Mouse (Mus musculus) thymus, adult 2 months (tissue): ENCODE measurements around the gene Tex50. TPM values are rescaled to one million over a fixed set of nuclear protein-coding genes. Genes with fewer than 3 reads are reported as not detected.
"Not testable (repeated sequence)": the region's sequence is repeated elsewhere in the genome, so short reads cannot be mapped to it uniquely, and the experiment has no call there.

Experiments used
- DNase-seq: peaks from one replicate; pipeline ENCODE4 v3.0.0; 2021
- H3K27ac ChIP-seq: fragments of 200-500 bp; 2 replicates; pipeline ENCODE4 v1.5.1; 2012; ENCODE audit warnings: low read length, control low read depth; ENCODE audit not compliant: control insufficient read depth, insufficient read depth
- H3K27me3 ChIP-seq: fragments of 200-500 bp; 2 replicates; pipeline ENCODE4 v1.6.1; 2012; ENCODE audit warnings: mild to moderate bottlenecking, low read length, moderate library complexity, mixed read lengths; ENCODE audit not compliant: control insufficient read depth, insufficient read depth
- H3K36me3 ChIP-seq: fragments of 200-500 bp; 2 replicates; pipeline ENCODE4 v1.6.1; 2012; ENCODE audit warnings: mild to moderate bottlenecking, low read length, moderate library complexity; ENCODE audit not compliant: control insufficient read depth, insufficient read depth
- H3K4me1 ChIP-seq: fragments of 200-500 bp; replicated peaks from 2 replicates; pipeline ENCODE4 v1.6.1; 2012; ENCODE audit warnings: low read length; ENCODE audit not compliant: control insufficient read depth, insufficient read depth
- H3K4me3 ChIP-seq: fragments of 200-500 bp; 2 replicates; pipeline ENCODE4 v1.5.1; 2012; ENCODE audit warnings: mild to moderate bottlenecking, low read length, control low read depth, moderate library complexity; ENCODE audit not compliant: control insufficient read depth, insufficient read depth
- CTCF ChIP-seq: fragments of 200-500 bp; IDR thresholded peaks from 2 replicates; pipeline ENCODE4 v1.5.1; 2012; ENCODE audit warnings: mild to moderate bottlenecking, control low read depth, low read length, moderate library complexity, borderline replicate concordance; ENCODE audit not compliant: control insufficient read depth, poor library complexity, insufficient read depth; ENCODE audit errors: extremely low read depth
- POLR2A ChIP-seq: fragments of 200-500 bp; IDR thresholded peaks from 2 replicates; pipeline ENCODE4 v1.6.1; 2012; ENCODE audit warnings: mild to moderate bottlenecking, low read length, control low read depth, moderate library complexity; ENCODE audit not compliant: control insufficient read depth, poor library complexity, insufficient read depth; ENCODE audit errors: extremely low read depth
- WGBS: fragments of 180-500 bp; shearing (Covaris S2); methylation state at CpG from one replicate; pipeline ENCODE4 v1.1.7; 2018; 5-methylcytosine and 5-hydroxymethylcytosine counted together
- polyA plus RNA-seq: library from polyadenylated mRNA; depleted of rRNA; stranded (reverse); fragments of >200 nt; gene quantifications from 2 replicates; pipeline ENCODE4 v1.2.3, GENCODE M21; 2012; rRNA removed

The Tex50 gene
- not detected in 2 replicates for polyA plus RNA-seq

DNA sequence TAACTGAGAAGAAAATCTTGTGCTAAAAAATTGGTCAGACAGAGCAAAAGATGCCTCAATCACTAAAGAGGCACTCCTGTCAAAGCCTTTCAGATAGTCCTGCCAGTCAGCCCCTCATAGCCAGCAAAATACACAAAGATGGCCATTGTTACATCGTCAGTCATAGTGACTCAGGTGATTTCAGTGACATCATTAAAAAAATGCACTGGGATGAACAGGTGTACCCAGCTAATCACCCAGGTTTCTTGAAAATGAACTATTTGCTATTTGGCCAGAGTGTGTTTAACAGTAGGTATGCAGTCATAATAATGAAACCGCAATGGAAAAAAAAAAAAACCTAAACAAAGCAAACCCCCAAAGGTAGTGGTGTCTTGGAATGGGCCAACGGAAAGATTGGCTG, at the start of gene Tex50:
Gene Tex50, minus strand, starts transcription at position 101 of the 400 bp plus-strand sequence.
- 90% methylated on average over 3 of the region's 3 CpGs for WGBS
- Histone ChIP-seq H3K4me1 (peaks cover 5% of the 10 kb centered on the region; the same call in 1 of the 2 replicates), H3K36me3 (no peaks in the 10 kb centered on the region), H3K27me3 (no peaks in the 10 kb centered on the region), H3K27ac (no peak within 1 kb of the TSS), H3K4me3 (no peak within 1 kb of the TSS)
- no peak for DNase-seq
- no peak for TF ChIP-seq POLR2A
- no peak for TF ChIP-seq CTCF

DNA sequence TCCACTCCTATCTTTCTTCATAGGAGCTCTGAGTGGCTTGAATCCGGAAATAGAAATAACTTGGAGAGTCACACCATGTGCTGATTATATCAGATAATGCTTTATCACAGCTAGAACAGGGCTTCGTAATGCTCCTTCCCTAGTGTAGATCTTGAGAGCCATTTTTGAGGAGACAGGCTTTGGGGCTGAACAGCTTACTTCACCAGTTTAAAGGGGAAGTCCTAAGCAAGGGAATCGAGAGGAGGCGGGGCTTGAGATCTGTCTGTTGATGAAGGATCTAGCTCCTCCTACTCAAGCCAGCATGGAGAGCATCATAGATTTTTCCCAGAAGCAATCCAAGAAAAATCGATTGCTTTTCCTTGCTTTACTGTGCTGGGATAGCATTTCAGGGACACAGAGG, 40.7 kb upstream of the Tex50 start:
- H3K27me3 ChIP-seq: no peaks in the 10 kb centered on the region
- no peak overlapping the region for H3K27ac ChIP-seq
- H3K4me3 ChIP-seq: no peak overlapping the region
- WGBS: 77% methylated on average over 5 of the region's 5 CpGs
- H3K36me3 ChIP-seq: no peaks in the 10 kb centered on the region
- H3K4me1 ChIP-seq: no peaks in the 10 kb centered on the region
- TF ChIP-seq CTCF (no peak), POLR2A (no peak)
- DNase-seq: no peak

DNA sequence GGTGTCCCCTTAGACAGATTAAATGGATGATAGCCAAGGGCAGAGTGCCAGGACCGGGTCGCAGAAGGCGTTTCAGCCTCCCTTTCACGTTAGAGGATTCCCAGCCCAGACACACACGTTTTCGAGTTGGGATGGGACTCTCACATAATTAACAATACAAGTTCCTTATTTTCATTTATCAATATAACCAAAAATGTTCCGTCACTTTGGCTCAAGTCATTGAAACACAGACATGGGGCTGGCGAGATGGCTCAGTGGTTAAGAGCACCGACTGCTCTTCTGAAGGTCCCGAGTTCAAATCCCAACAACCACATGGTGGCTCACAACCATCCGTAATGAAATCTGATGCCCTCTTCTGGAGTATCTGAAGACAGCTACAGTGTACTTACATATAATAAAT, 37.2 kb upstream of the Tex50 start:
- not testable (repeated sequence) for H3K27me3 ChIP-seq, H3K4me1 ChIP-seq, H3K36me3 ChIP-seq, H3K4me3 ChIP-seq, DNase-seq, H3K27ac ChIP-seq
- 59% methylated on average over 11 of the region's 11 CpGs for WGBS

DNA sequence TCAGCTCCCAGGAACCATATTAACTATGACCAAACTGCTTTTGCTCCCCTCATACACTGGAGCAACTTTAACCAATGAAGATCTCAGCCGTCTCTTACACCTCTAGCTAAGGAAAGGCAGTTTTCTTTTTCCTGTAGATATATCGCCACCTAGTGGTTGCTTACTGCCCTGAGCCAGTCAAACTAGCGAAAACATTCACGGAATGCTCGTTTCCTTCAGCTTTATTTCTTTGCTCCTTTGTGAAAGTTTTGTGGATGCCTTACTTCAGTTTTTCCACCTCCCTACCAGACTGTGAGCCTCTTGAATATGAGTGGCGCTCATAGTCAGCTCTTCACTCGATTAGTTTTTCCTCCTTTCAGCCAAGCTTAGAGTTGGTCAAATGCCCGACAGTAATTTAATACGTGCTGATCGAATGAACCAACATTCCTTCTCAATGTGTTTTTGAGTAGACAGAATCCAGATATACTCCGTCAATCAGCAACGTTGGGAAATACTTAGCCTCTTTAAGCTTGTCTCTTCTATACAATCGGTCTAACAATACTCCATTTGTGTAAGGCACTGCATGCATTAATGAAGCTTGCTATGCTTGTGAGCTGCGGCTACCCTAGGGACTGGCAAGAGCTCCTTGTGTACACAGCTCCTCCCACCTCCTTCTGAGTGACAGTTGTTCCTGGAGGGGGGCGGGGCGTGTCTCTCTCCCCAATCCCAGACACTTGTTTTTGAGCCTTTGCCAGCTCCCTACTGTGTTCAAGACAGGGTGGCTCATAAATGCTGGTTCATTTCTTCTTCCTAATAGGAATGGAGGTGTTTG, 36.6 kb upstream of the Tex50 start:
- no peak overlapping the region for H3K4me3 ChIP-seq
- H3K4me1 ChIP-seq: no peaks in the 10 kb centered on the region
- no peak overlapping the region for H3K27ac ChIP-seq
- WGBS: 1% methylated on average over 16 of the region's 16 CpGs
- peak; percentile 52 for DNase-seq
- TF ChIP-seq CTCF (no peak), POLR2A (no peak)
- H3K36me3 ChIP-seq: no peaks in the 10 kb centered on the region
- no peaks in the 10 kb centered on the region for H3K27me3 ChIP-seq

DNA sequence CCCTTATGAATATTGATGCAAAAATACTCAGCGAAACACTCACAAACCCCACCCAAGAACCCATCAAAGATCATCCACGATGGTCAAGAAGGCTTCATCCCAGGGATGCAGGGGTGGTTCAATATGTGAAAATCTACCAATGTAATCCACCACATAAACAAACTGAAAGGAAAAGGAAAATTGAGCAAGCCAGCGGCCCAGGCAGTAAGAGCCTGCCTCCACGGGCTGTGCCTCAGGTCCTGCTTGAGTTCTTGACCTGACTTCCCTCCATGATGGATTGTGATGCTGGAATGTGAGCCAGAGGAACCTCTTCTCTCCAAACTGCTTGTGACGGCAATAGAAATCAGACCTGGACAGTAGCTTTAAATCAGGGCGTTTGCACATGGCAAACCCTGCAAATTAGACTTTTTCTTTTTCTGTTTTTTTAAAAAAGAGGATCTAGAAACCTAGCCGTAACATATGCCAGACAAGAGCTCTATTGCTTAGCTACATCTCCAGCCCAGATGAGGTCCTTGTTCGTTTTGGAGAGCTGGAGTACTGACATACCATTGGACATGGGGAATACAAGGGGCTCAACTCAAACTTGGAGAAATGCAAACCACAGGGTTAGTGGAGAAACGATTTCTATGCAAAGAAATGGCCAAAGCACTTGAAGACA, 31.3 kb upstream of the Tex50 start:
- 79% methylated on average over 9 of the region's 9 CpGs for WGBS
- no peak for TF ChIP-seq CTCF
- H3K4me1 ChIP-seq: no peaks in the 10 kb centered on the region
- H3K4me3 ChIP-seq: no peak overlapping the region
- no peaks in the 10 kb centered on the region for H3K27me3 ChIP-seq
- no peaks in the 10 kb centered on the region for H3K36me3 ChIP-seq
- H3K27ac ChIP-seq: no peak overlapping the region
- DNase-seq: no peak

DNA sequence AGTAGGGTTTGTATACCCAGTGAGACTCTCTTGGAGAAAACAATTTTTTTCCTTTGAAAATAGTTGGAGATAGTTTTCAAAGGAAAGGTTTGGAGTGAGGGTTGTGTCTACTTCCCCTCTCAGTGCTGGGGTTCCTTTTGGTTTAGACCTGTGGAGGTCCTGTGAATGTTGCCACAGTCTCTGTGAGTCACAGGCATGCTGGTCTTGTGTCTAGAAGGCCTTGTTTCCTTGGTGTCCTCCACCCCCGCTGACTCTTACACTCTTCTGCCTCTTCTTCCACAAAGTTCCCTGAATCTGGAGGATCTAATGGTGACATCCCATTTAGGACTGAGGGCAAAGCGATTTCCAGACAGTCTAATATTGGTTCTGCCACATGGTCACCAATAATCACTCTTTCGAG, 26.3 kb upstream of the Tex50 start:
- no peak for DNase-seq
- no peaks in the 10 kb centered on the region for H3K4me1 ChIP-seq
- H3K27me3 ChIP-seq: no peaks in the 10 kb centered on the region
- 97% methylated on average over 3 of the region's 3 CpGs for WGBS
- TF ChIP-seq CTCF: no peak
- TF ChIP-seq POLR2A: no peak
- no peak overlapping the region for H3K27ac ChIP-seq
- no peak overlapping the region for H3K4me3 ChIP-seq
- H3K36me3 ChIP-seq: no peaks in the 10 kb centered on the region

DNA sequence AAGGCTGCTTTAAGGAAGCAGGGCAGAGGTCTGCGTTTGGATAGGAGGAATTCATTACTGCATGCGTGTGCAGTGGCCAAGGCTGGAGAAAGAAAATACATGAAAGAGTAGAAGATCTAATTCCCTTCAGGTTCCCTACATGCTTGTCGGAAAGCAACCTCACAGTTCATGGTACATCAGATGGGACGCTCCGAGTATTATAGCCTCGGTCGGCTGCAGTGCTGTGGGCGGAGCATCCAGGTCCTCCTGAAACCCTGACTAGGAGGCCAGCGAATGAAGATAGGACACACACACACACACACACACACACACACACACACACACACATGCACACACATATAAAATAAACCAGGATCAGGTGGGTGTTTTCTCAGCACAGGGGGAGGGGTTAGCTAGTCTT, 24.6 kb upstream of the Tex50 start:
- H3K27me3 ChIP-seq: no peaks in the 10 kb centered on the region
- TF ChIP-seq CTCF: no peak
- no peaks in the 10 kb centered on the region for H3K36me3 ChIP-seq
- H3K4me1 ChIP-seq: no peaks in the 10 kb centered on the region
- H3K4me3 ChIP-seq: no peak overlapping the region
- 53% methylated on average over 9 of the region's 9 CpGs for WGBS
- H3K27ac ChIP-seq: no peak overlapping the region
- no peak for DNase-seq
